Mouse (Mus musculus) kidney, embryonic 15.5 days (tissue): Measurements from ENCODE around the gene Apba1. TPM values are rescaled to one million over a fixed set of nuclear protein-coding genes. Genes with fewer than 3 reads are reported as not detected.

Source experiments
- polyA plus RNA-seq: library from polyadenylated mRNA; unstranded; fragments of >200 nt; fragmentation: Nextera tagmentation; extraction: Ambion mirVana; gene quantifications from 2 replicates; pipeline ENCODE4 v1.2.1, GENCODE M21; 2015

The Apba1 gene
- polyA plus RNA-seq, 1 experiment from 2014 or later = 0.92 TPM

Other genes with a start within 250 kb of the Apba1 start
- 0.32 and 0.36 TPM in 2 replicates for gene 1700028P14Rik, start 106.1 kb upstream of the Apba1 start, polyA plus RNA-seq
- 5.6 and 7.1 TPM in 2 replicates for gene Ptar1, start 71.5 kb upstream of the Apba1 start, polyA plus RNA-seq